Mouse (Mus musculus) MEL-GATA-1-ER (cell line): ENCODE results near the gene Eps15l1.

ENCODE experiments used
- DNase-seq: peaks from one replicate; pipeline ENCODE4 v3.0.0-alpha.2; 2012; ENCODE audit warnings: low read depth; ENCODE audit errors: extremely low read depth

Gene Eps15l1

GRCm38 (mm10) chr8:72293309-72293708 lies 128.0 kb downstream of the Eps15l1 start:
- no peak for DNase-seq

GRCm38 (mm10) chr8:72291104-72291503 lies 130.2 kb downstream of the Eps15l1 start:
- DNase-seq: no peak
